Mouse (Mus musculus) telencephalon, adult 2 months (tissue): Measurements from ENCODE around the gene Slc17a9.
"Not testable (repeated sequence)": the region's sequence is repeated elsewhere in the genome, so short reads cannot be mapped to it uniquely, and the experiment has no call there.

Source experiments
- DNase-seq: peaks from one replicate; pipeline ENCODE4 v3.0.0-alpha.2; 2011; ENCODE audit warnings: low read depth, low spot score

Slc17a9 gene

DNA sequence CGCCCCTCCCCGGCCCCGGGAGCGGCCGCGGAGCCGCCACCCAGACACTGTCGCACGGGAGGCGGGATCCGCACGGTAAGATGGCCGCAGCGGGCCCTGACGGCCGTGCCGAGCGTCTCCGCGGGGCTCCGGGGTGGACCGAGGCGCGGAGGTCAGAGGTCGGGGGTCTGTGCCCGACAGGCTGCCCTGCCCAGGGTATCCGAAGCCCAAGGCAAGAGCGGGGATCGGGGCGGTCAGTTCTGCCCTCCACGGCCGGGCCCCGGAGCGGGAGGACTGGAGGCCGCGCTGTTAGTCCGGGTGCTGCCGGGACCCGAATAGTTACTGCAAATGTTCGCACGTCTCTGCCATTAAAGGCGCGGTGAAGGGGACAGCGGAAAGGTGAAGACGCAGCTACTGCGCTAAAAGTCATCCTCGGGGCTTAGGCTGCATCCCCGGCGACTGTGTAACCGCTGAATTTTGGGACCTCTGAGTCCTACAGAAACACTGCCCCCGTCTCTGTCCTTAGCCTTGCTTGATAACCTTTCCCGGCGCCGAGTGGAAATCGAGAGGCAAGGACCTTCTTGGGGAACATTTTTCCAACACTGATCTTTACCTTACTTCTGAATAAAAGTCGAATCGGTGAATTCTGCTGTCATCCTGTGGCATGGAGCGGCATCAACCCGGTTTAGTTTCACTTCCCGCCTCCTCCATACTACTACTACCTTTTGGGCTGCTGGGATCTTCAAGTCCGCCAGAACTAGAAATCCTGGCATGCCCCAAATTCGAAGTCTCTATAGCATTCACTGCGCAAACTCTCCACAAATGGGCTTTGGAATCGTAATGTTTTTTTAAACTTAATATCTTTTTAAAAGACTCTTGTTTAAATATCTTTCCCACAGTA is 14.5 kb upstream of the Slc17a9 start:
- DNase-seq: no peak

DNA sequence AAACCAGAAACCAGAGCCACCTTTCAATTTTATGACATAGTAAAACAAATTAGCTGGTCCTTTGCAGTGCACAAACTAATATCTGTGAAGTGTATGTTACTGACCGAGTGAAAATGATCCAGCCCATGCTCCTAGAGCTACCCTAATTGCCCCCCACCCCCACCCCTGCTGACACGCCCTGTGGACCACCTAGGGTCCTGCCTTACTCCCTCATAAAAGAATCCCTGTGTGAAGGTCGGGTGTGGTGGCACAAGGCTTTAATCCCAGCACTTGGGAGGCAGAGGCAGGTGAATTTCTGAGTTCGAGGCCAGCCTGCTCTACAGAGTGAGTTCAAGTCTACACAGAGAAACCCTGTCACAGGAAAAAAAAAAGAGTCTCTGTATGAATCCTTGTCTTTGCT is 13.5 kb upstream of the Slc17a9 start:
- DNase-seq: no peak

DNA sequence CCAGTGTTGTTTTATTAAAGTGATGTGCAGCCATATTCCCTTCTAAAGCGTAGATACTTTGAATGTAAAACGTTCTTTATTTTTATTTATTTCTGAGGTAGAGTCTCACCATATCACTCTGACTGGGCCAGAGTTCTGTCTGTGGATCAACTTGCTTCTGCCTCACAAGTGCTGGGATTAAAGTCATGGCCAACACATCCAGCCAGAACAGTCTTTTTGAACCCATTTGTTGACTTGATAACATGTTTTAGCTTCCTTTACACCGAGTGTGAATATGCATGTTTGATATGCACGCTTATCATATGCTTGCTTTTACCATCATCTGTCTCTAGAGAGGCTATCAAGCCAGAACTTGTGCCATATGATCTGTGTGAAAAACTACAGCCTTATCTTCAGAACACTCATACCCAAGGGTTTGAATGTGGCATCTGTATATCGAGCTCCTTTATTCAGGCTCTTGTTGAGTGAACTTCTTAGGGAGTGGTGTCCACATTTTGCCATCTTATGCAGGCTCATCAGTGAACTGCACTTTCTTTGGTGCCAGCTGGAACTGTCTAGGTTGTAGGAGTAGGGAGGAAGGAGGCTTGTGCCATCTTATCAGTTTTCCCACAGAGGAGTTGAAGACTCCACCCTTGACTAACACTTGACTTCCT is 12.9 kb upstream of the Slc17a9 start:
- DNase-seq: no peak

DNA sequence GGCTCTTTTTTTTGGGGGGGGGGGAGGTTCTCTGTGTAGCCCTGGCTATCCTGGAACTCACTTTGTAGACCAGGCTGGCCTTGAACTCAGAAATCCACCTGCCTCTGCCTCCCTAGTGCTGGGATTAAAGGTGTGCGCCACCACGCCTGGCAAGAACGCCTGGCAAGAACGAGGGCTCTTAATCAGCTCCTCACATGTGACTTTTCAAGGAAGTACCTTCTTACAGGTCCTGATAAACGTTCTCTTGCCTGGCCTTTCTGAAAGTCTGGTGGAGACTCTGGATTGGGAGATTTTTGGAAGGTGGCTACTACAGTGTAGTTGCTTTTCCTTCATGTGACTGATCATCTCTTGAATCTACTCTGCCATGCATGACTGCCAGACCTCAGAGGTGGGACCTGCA is 2.3 kb upstream of the Slc17a9 start:
- DNase-seq: not testable (repeated sequence)

DNA sequence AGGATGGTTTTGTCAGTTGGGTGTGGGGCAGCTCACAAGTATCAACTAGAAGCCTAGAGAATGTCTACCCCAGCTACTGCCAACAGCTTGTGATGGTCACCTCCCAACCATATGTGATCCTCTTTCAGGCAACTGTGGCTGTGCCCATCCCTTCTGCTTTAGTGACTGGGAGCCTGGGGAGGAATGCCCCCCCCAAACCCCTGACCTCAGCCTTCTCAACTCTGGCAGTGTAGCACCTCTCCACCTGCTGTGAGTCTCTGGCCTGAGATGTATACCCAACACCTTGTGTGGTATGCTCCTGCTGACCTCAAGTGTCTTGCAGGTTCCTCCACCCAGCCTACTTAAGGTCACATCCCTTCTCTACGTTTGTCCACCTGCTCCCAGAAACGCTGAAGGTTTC is 1.2 kb upstream of the Slc17a9 start:
- DNase-seq: no peak

DNA sequence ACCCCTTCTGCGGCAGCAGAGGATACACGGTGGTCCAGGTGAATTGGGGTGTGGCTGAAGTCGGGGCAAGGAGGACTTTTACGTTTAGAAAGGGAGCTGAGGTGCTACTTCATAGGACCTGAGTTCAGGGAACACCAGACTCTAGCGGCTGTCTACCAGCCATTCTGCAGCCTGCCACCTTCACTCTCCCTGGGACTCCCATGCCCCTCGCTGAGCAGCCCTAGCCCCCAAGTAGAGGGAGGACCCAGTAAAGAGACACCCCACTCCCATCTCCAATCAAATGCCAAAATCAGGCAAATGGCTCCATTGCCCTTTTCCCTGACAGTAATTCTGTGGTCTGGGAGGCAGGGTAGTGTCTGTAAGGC is 333 bp downstream of the Slc17a9 start:
- DNase-seq: no peak

DNA sequence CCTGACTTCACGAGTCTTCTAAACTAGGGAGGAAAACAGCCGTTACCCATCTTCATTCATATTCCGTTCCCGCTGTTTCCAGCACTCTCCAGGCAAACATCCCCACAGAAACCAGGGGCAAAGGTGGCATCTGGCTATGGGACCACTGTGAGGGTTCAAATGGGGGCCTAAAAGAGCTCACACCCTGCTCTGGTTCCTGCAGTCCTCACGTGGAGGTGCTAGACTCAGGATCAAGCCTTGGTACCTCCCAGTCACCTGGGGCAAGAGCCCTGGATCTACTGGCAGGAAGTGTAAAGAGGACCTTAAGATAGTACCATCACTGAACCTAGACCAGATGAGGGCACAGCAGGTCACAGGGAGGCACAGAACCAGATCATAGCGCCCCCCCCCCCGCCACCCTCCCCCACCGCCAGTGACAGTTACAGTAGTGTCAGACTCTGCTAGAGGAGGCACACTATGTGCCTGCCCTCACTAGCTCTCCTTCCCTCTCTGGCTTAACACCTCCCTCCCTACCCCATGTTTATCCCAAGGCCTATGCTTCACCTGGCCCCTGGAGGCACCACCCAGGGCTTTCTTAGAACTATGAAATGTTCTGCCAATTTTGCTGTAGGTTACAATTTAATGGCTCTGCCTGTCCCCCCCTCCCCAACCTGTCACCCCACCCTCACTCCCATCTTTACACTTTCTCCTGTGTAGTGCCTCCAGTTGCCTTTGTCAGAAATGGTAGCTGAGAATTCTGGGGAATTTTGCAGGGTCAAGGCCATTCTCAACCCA is 980 bp downstream of the Slc17a9 start:
- DNase-seq: no peak

DNA sequence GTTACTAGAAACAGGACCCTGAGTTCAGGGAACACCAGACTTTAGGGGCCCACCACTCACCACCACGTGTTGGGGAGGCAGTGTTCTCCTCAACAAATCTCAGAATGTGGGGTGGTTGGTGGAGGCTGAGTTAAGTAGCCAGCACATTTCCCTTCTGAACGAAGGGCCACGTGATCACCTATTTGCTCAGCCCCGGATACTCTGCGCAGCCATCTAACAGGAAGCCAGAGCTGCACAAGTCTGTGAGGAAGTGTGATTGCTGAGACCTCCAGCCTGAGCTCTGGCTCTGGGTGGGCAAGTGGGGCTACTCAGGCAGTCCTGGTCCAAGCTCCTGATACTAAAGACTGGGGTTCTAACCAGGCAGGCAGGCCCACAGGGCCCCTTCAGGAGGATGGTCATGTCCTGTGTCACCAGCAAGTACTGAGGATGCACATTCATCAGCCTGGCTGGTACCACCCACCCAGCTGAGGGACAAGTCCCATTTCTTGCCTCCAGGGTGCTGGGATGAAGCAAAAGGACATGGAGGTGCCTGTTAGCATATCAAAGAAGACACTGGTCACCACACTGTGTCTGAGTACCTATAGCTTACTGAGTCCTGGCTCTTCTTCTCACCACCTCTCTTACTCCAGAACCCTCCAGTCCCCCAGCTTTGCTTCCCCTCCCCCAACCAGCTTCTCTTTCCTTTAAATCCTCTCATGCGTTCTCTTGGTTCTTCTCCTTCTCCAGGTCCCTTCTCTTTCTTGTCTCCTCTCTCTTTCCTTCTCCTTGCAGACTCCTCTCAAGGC is 1.8 kb downstream of the Slc17a9 start:
- no peak for DNase-seq

DNA sequence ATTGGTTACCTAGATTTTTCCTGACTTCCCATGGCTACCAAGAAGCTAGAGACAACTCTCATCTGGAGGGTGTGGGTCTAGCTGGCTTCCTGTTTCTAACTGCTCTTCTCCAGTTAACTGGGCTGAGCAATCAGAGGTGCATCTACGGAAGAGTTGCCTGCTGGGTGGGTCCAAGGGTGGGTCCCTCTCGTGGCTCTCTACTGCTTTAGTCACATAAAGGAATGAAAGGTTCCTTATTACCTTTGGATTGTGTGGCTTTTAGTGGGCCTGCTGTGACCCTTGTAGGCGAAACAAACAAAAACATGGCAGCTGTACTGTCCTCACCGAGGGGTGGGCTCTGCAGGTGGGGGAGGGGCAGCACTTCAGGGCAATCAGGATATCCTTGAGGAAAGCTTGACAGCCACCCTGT is 2.6 kb downstream of the Slc17a9 start:
- DNase-seq: no peak

DNA sequence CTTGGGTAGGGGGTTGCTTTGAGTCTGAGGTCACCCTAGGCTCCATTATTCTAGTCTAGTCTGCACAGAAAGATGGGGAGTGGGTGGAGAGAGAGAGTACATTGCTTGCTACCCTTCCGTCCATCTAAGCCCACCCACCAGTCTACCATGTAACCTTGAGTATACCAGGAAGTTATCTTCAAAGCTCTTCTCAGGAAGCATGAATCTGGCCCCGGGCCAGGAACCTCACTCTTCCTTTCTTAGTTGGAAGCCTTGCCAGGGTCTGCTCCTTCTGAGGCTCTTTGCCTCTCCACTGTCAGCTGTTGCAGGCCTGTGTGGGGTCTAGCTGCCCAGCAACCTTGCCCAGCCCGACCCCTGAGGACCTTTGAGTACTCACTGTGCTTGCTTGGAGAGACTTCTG is 6.0 kb downstream of the Slc17a9 start:
- DNase-seq: no peak

DNA sequence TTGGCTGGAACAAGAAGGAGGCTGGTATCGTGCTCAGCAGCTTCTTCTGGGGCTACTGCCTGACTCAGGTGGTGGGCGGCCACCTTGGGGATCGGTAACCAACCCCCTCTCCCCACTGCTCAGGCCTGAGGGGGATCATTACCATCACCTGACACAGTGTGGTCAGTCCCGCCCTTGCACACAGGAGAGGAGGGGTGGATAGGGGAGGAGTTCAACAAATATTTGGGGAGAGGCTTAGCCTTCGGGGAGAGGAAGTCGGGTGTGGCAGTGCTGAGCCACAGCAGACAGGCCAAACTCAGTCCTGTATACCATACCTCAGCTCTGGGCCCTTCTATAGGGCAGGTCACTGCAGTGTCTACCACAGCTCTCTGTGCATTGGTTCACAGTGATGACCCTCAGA is 6.9 kb downstream of the Slc17a9 start:
- DNase-seq: no peak

DNA sequence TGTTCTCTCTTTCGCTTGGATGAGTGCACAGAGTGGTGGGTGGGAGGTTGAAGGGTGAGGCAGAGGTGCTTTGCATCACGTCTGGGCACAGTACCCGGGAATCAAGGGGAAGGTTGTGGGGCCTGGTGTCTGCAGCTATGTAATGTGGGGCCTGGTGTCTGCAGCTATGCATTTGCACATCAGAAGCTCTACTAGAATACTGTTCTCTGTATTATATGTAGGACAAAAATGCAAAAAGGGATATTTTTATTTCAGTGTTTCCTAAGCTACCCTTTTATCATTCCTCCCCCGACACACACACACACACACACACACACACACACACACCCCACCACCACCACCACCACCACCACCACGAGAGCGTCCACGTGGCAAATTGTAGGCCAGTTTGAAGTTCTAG is 10.2 kb downstream of the Slc17a9 start:
- DNase-seq: no peak

DNA sequence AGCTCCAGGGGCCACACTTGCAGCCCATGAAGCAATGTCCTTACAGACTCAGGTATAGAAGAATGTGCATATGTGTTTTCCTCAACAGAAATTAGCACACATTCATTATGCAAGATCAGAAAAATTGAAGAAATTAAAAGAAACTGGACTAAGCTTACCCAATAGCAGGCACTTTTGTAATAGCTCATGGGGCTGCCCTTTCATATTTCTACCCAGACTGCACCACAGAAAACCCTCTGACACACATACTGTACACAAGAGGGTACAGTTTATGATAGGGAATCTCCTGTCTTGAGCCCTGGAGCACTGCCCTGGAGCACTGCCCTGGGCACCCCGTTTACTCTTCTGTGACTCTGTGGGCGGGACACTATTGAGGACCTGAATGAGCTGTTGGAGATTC is 12.9 kb downstream of the Slc17a9 start:
- no peak for DNase-seq

DNA sequence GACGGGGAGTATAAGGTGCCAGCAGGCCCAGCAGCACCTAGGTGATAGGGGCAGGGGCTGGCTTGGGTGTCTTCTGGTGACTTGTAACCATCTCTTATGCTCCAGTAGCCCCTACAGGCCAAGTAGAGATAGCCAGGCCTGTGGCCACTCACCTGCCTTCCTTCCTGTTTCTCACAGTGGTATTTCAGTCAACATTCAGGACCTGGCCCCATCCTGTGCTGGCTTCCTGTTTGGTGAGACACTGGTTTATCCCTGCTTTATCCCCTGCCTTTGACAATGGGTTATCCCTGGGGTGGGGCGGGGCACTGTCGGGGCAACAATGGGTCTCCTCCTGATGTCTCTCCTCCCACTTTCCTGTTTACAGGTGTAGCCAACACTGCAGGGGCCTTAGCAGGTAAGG is 15.3 kb downstream of the Slc17a9 start:
- DNase-seq: no peak

DNA sequence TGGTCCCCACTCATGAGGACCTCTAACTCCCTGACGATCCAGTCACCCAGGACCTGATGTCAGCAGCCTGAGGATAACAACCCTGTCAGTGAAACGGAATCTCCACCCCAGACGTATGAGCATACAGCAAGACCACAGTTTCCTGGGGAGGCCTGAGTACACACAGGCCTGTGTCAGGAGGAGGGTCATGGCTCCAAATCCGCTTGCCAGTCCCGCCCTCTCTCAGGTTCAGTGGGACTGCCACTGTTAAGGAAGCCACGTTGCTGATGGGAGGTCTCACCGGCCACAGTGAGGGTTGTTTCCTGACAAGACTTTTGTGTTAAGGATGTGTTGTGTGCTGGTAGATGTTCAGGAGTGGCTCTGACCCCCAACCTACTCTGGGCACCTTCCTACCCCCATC is 16.4 kb downstream of the Slc17a9 start:
- DNase-seq: no peak

DNA sequence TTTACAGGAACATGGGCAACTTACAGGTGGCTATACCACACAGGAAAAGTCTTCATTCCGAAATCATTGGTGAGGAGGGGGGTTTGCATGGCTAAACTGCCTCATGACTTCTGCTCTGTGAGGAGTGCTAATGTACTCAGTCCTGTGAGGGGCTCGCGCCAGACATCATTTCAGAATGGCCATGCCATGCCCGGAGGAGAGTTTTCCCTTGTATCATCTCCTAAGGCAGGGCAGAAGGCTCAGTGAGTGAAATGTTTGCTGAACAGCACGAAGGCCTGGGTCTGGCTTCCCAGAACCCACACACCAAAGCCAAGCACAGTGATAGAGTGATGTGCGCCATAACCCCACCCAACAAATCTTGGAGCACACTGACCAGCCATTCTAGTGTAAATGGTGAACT is 17.8 kb downstream of the Slc17a9 start:
- DNase-seq: no peak

DNA sequence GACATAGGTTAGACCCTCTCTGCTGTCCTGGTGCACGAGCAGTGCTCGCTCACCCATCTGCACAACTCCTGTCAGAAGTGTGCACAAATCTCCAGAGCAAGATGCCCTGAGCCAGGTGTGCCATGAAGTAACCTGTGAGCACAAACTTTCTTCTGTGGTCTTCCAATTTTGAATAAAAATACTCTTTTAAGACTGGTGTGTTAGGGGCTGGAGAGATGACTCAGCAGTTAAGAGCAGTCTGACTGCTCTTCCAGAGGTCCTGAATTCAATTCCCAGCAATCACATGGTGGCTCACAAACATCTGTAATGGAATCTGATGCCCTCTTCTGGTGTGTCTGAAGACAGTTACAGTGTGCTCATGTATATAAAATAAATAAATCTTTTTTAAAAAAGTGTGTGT is 18.3 kb downstream of the Slc17a9 start:
- no peak for DNase-seq

DNA sequence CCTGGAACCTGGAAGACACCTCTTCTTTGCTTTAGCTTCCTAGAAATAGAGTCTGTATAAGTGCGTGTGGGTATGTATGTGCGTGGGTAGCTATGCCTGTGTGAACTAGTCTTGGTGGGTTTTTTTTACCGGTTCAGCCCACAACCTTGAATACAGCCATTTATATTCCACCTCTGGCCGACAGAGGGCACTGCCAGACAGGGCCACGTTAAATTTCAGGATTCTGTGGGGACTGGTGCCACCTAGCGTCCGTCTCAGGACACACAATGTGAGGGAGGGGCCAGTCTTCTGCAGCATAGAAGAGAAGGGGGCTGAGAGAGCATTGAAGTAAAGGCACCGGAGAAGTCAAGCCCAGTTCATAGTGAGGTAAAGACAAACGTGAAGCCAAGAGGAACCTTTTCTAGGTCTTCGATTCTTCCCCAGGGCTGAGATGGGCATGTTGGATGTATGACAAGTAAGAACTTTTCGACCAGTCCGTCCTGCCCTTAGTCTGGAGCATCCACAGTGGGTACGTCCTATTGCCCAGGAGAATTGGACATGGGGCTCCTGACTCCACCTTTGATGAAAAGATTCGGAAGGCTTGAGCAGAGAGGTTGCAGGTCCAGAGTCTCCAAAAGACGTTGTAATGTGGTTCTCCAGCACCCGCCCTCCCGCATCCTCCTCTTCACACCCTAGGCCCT is 20.3 kb downstream of the Slc17a9 start:
- DNase-seq: peak; percentile 70

DNA sequence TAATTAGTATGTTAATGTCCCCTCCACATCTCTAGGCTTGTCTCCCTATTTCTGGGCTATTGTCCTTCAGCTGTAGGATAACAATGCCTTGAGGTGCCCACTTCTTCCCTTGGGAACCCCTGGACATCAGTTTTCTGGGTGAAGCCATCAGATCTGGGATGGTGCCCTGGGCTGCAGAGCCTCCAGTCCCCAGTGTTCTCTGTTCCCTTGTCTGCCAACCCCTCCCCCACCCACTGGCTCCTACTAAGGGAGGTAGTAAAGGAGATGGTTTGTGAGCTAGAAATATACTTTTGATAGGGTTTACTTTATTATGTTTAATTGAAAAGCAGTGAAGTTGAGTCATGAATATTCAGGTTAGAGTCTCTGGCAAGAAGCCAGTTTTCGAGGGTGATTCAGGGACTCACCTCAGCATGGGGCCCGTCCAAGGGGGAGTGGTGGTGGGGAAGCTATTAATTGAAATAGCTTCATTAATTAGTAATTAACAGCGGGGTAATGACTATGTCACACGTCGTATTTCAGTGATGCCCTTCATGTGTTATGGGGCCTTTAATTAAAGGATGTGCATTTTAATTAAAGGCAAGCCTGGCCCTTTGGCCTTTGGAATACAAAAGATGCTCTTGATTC is 21.6 kb downstream of the Slc17a9 start:
- DNase-seq: no peak

DNA sequence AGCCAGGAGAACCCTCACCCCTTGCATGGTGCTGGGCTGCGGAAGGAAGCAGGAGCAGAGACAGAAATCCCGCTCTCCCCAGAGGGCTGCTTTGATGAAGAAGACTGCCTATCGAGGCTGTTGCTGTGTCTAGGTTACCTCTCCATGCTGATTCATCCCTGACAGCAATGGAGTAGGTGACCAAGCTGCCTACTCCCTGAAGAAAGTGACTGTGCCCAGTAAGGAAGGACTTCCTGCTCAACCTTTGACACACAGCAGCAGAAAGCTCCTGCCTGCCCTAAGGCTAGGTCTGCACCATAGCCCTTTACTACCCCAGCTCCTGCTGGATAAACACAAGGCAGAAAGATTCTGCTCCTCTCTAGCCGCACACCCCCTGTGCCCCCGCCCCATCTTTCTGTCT is 23.8 kb downstream of the Slc17a9 start:
- no peak for DNase-seq
